Mouse (Mus musculus) ES-E14 (cell line): ENCODE results near the gene Fam83c.

ENCODE experiments used
- CHD2 ChIP-seq: IDR thresholded peaks from 2 replicates; pipeline ENCODE4 v1.6.1; 2014; ENCODE audit warnings: mild to moderate bottlenecking, low read depth, low read length, inconsistent platforms
- HCFC1 ChIP-seq: IDR thresholded peaks from 2 replicates; pipeline ENCODE4 v1.6.1; 2012; ENCODE audit warnings: low read length, inconsistent platforms, borderline replicate concordance; ENCODE audit not compliant: insufficient read depth
- MAFK ChIP-seq: IDR thresholded peaks from 2 replicates; pipeline ENCODE4 v1.6.1; 2014; ENCODE audit warnings: mild to moderate bottlenecking, low read depth, low read length, inconsistent platforms; ENCODE audit not compliant: insufficient read depth
- ZC3H11A ChIP-seq: IDR thresholded peaks from 2 replicates; pipeline ENCODE4 v1.6.1; 2012; ENCODE audit warnings: low read depth, mild to moderate bottlenecking, inconsistent platforms, low read length, borderline replicate concordance
- ZNF384 ChIP-seq: IDR thresholded peaks from 2 replicates; pipeline ENCODE4 v1.6.1; 2012; ENCODE audit warnings: low read depth, low read length, inconsistent platforms

DNA sequence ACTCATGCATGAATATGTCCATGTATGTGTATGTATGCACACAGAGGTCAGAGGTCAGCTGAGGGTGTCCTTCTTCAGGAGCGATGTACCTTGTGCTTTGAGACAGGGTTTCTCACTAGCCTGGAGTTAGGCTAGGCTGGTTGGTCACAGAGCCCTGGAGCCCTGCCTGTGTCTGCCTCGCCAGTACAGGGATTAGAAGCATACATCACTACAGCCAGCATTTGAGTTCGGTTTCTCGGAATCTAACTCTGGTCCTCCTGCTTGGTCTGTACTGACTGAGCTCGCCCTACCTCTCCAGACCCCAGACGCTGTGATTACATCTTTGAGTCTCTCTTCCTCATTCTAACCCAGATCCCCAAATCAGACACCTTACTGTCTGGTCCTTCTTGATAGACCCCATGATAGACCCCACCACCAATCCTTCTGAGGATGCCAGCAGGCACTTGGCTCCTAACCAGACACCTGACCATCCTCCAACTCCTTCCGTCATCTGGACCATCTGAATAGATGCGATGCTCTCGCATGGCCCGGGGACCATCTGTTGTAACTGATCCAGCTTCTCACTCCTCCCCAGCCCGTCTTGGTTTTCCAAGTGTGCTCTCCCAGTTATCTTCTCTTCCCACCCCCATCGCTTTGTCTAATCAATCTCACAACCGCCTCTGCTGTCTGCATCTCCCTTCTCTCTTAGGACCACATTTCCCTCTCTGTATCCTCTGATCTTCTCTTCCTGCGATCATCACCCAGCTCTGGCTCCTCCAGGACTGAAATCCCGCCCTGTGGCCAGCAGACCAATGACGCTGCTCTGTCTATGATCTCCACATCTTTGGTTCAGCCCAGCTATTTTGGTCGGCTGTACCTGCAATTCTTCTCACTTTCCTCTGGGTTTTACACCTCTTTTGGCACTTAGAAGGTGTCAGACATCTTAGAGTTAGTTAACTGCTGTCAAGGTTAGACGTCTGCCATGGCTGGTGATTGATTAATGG lies 46.4 kb downstream of the Fam83c start:
- TF ChIP-seq MAFK (no peak), ZC3H11A (no peak), ZNF384 (no peak), CHD2 (no peak), HCFC1 (no peak)
